Mouse (Mus musculus) forebrain, embryonic 14.5 days (tissue): ENCODE data around the gene Kat6b. TPM values are rescaled to one million over a fixed set of nuclear protein-coding genes. Genes with fewer than 3 reads are reported as not detected.

Source experiments
- ATAC-seq: fragments of 200-750 bp; cut with Nextera tagmentation; 2 replicates; pipeline ENCODE4 v1.8.0; 2017; ENCODE audit warnings: mild to moderate bottlenecking, moderate library complexity
- DNase-seq: peaks from one replicate; pipeline ENCODE4 v3.0.0-alpha.2; 2015; ENCODE audit warnings: low spot score
- H3K27ac ChIP-seq: fragments of 300-500 bp; sonication (generic); 2 replicates; pipeline ENCODE4 v1.5.1; 2014; ENCODE audit warnings: low read depth, mild to moderate bottlenecking, control low read depth, low read length, moderate library complexity
- H3K27me3 ChIP-seq: fragments of 300-500 bp; sonication (generic); replicated peaks from 2 replicates; pipeline ENCODE4 v1.6.1; 2014; ENCODE audit warnings: low read length, control low read depth, mixed read lengths; ENCODE audit not compliant: control insufficient read depth, insufficient read depth
- H3K36me3 ChIP-seq: fragments of 300-500 bp; sonication (generic); 2 replicates; pipeline ENCODE4 v1.6.1; 2014; ENCODE audit warnings: low read length, control low read depth; ENCODE audit not compliant: control insufficient read depth, insufficient read depth
- H3K4me1 ChIP-seq: fragments of 300-500 bp; sonication (generic); 2 replicates; pipeline ENCODE4 v1.6.1; 2014; ENCODE audit warnings: antibody characterized with exemption, low read length, control low read depth; ENCODE audit not compliant: control insufficient read depth, insufficient read depth
- H3K4me2 ChIP-seq: fragments of 300-500 bp; sonication (generic); 2 replicates; pipeline ENCODE4 v1.6.1; 2014; ENCODE audit warnings: mild to moderate bottlenecking, control low read depth, low read length
- H3K4me3 ChIP-seq: fragments of 300-500 bp; sonication (generic); 2 replicates; pipeline ENCODE4 v1.5.1; 2014; ENCODE audit warnings: low read depth, low read length, control low read depth
- H3K9ac ChIP-seq: fragments of 300-500 bp; sonication (generic); 2 replicates; pipeline ENCODE4 v1.6.1; 2014; ENCODE audit warnings: mild to moderate bottlenecking, low read length, control low read depth, moderate library complexity
- H3K9me3 ChIP-seq: fragments of 300-500 bp; sonication (generic); replicated peaks from 2 replicates; pipeline ENCODE4 v1.6.1; 2016; ENCODE audit warnings: low read length, control low read depth, mixed read lengths; ENCODE audit not compliant: control insufficient read depth
- WGBS: fragments of 180-500 bp; shearing (Covaris S2); extraction: QIAGEN DNeasy Blood & Tissue Kit; methylation state at CpG from one replicate; pipeline ENCODE4 v1.1.7; 2014; 5-methylcytosine and 5-hydroxymethylcytosine counted together
- polyA plus RNA-seq: library from polyadenylated mRNA; unstranded; fragments of >200 nt; fragmentation: Nextera tagmentation; extraction: Ambion mirVana; gene quantifications from 2 replicates; pipeline ENCODE4 v1.2.1, GENCODE M21; 2014

Gene Kat6b
- polyA plus RNA-seq, 1 experiment from 2014 or later = 28.8 TPM

- Histone ChIP-seq H3K4me1 (no peaks in the 10 kb centered on the region), H3K27ac (no peak overlapping the region), H3K9me3 (no peaks in the 10 kb centered on the region), H3K9ac (no peak overlapping the region), H3K4me3 (no peak overlapping the region), H3K4me2 (no peak overlapping the region), H3K36me3 (peaks cover 26% of the 10 kb centered on the region), H3K27me3 (no peaks in the 10 kb centered on the region)
- no peak for ATAC-seq
- WGBS = 96% methylated on average over 2 of the region's 2 CpGs
- no peak for DNase-seq
Observed at GRCm38 (mm10) chr14:21615853-21616252, 134.6 kb downstream of the Kat6b start.

- no peak overlapping the region for H3K9ac ChIP-seq
- H3K27ac ChIP-seq = no peak overlapping the region; the same call in 1 of the 2 replicates
- WGBS = 58% methylated on average over 4 of the region's 4 CpGs
- no peaks in the 10 kb centered on the region for H3K4me1 ChIP-seq
- no peak for DNase-seq
- no peaks in the 10 kb centered on the region for H3K27me3 ChIP-seq
- H3K36me3 ChIP-seq = peaks cover 21% of the 10 kb centered on the region
- H3K4me2 ChIP-seq = no peak overlapping the region
- ATAC-seq = no peak
- H3K9me3 ChIP-seq = no peaks in the 10 kb centered on the region
- no peak overlapping the region for H3K4me3 ChIP-seq
Observed at GRCm38 (mm10) chr14:21617221-21617980, 136.2 kb downstream of the Kat6b start.

- Histone ChIP-seq H3K4me2 (no peak overlapping the region), H3K36me3 (peaks cover 30% of the 10 kb centered on the region), H3K4me3 (no peak overlapping the region), H3K9ac (no peak overlapping the region), H3K27ac (no peak overlapping the region), H3K9me3 (no peaks in the 10 kb centered on the region), H3K27me3 (no peaks in the 10 kb centered on the region), H3K4me1 (no peaks in the 10 kb centered on the region)
- no peak for ATAC-seq
- WGBS = 75% methylated on average over 7 of the region's 7 CpGs
- DNase-seq = no peak
Observed at GRCm38 (mm10) chr14:21619951-21620350, 138.7 kb downstream of the Kat6b start.

- no peak for DNase-seq
- Histone ChIP-seq H3K36me3 (peaks cover 69% of the 10 kb centered on the region), H3K9ac (no peak overlapping the region), H3K9me3 (no peaks in the 10 kb centered on the region), H3K27ac (no peak overlapping the region), H3K4me1 (no peaks in the 10 kb centered on the region), H3K4me3 (no peak overlapping the region), H3K27me3 (no peaks in the 10 kb centered on the region), H3K4me2 (no peak overlapping the region)
- WGBS = 93% methylated on average over 9 of the region's 9 CpGs
- no peak for ATAC-seq
Observed at GRCm38 (mm10) chr14:21625946-21626345, 144.7 kb downstream of the Kat6b start.

GRCm38 (mm10) chr14:21631665-21632200, 150.5 kb downstream of the Kat6b start:
- Histone ChIP-seq H3K4me2 (no peak overlapping the region), H3K27ac (0 out of 2 replicates have a peak overlapping the region, but pooled peaks have one; percentile 14), H3K27me3 (no peaks in the 10 kb centered on the region), H3K9me3 (no peaks in the 10 kb centered on the region), H3K36me3 (peaks cover 71% of the 10 kb centered on the region), H3K4me3 (no peak overlapping the region), H3K4me1 (no peaks in the 10 kb centered on the region), H3K9ac (no peak overlapping the region)
- ATAC-seq (no peak), DNase-seq (peak; percentile 24)
- WGBS = 51% methylated on average over 5 of the region's 5 CpGs

- Histone ChIP-seq H3K27me3 (no peaks in the 10 kb centered on the region), H3K4me1 (no peaks in the 10 kb centered on the region), H3K36me3 (peaks cover 59% of the 10 kb centered on the region), H3K4me2 (no peak overlapping the region), H3K9ac (no peak overlapping the region), H3K27ac (no peak overlapping the region; the same call in 1 of the 2 replicates), H3K4me3 (no peak overlapping the region), H3K9me3 (no peaks in the 10 kb centered on the region)
- DNase-seq (no peak), ATAC-seq (no peak)
- WGBS = 66% methylated on average over 6 of the region's 6 CpGs
Observed at GRCm38 (mm10) chr14:21636548-21636947, 155.3 kb downstream of the Kat6b start.

GRCm38 (mm10) chr14:21640806-21641435, 159.7 kb downstream of the Kat6b start:
- Histone ChIP-seq H3K9ac (no peak overlapping the region), H3K36me3 (peaks cover 49% of the 10 kb centered on the region), H3K4me3 (no peak overlapping the region), H3K4me1 (no peaks in the 10 kb centered on the region), H3K27me3 (no peaks in the 10 kb centered on the region), H3K4me2 (no peak overlapping the region), H3K9me3 (no peaks in the 10 kb centered on the region), H3K27ac (no peak overlapping the region)
- DNase-seq (no peak), ATAC-seq (no peak)
- WGBS = 92% methylated on average over 4 of the region's 4 CpGs

GRCm38 (mm10) chr14:21653813-21654212, 172.6 kb downstream of the Kat6b start:
- H3K27me3 ChIP-seq = no peaks in the 10 kb centered on the region
- WGBS = 70% methylated on average over 2 of the region's 2 CpGs
- H3K36me3 ChIP-seq = peaks cover 11% of the 10 kb centered on the region

GRCm38 (mm10) chr14:21659155-21659554, 177.9 kb downstream of the Kat6b start:
- Histone ChIP-seq H3K4me2 (no peak overlapping the region), H3K27ac (peak overlapping the region; percentile 29; the same call in 1 of the 2 replicates), H3K27me3 (no peaks in the 10 kb centered on the region), H3K9me3 (no peaks in the 10 kb centered on the region), H3K36me3 (peaks cover 41% of the 10 kb centered on the region), H3K4me3 (no peak overlapping the region), H3K4me1 (no peaks in the 10 kb centered on the region), H3K9ac (no peak overlapping the region)
- peak; percentile 63 for ATAC-seq
- peak; percentile 23 for DNase-seq
- WGBS = 55% methylated on average over 13 of the region's 13 CpGs

More at GRCm38 (mm10) chr14:21653813-21654212, 172.6 kb downstream of the Kat6b start:
- no peak overlapping the region for H3K27ac ChIP-seq
- H3K4me3 ChIP-seq = no peak overlapping the region
- no peak overlapping the region for H3K9ac ChIP-seq
- no peaks in the 10 kb centered on the region for H3K4me1 ChIP-seq
- DNase-seq = no peak
- no peak for ATAC-seq
- no peak overlapping the region for H3K4me2 ChIP-seq
- H3K9me3 ChIP-seq = no peaks in the 10 kb centered on the region
